Mouse (Mus musculus) right cerebral cortex, postnatal 10 days (tissue): ENCODE data around the gene Abhd15.
A peak's percentile ranks its signal among the peaks of the same experiment; 100 is the strongest.

Experiments used
- DNase-seq, 2 experiments: peaks; one replicate each; pipeline ENCODE4 v3.0.0; 2021; ENCODE audit warnings: low spot score in 2 of 2

Abhd15 gene

GRCm38 (mm10) chr11:77493512-77494343, 21.2 kb upstream of the Abhd15 start, which contains the start of gene Git1:
Git1 (plus strand) TSS chr11:77493562.
- peak; percentile 67 to 78 for DNase-seq

- no peak for DNase-seq
Measured at GRCm38 (mm10) chr11:77494344-77494676, 20.6 kb upstream of the Abhd15 start.

GRCm38 (mm10) chr11:77494782-77495181, 20.1 kb upstream of the Abhd15 start:
- no peak for DNase-seq

GRCm38 (mm10) chr11:77495507-77495906, 19.4 kb upstream of the Abhd15 start:
- DNase-seq: no peak

GRCm38 (mm10) chr11:77497341-77497756, 17.6 kb upstream of the Abhd15 start:
- peak in 1 of 2 experiments; percentile 52 for DNase-seq

GRCm38 (mm10) chr11:77497851-77498250, 17.1 kb upstream of the Abhd15 start:
- peak in 1 of 2 experiments; percentile 44 for DNase-seq

- no peak for DNase-seq
Measured at GRCm38 (mm10) chr11:77498261-77499139, 16.4 kb upstream of the Abhd15 start.

- peak in 1 of 2 experiments; percentile 58 for DNase-seq
Measured at GRCm38 (mm10) chr11:77499354-77499753, 15.6 kb upstream of the Abhd15 start.

GRCm38 (mm10) chr11:77500361-77501325, 14.3 kb upstream of the Abhd15 start:
- DNase-seq: peak; percentile 67 to 85

GRCm38 (mm10) chr11:77501392-77501791, 13.5 kb upstream of the Abhd15 start:
- peak; percentile 79 to 84 for DNase-seq

- no peak for DNase-seq
Measured at GRCm38 (mm10) chr11:77501971-77502370, 12.9 kb upstream of the Abhd15 start.

- no peak for DNase-seq
Measured at GRCm38 (mm10) chr11:77502481-77502880, 12.4 kb upstream of the Abhd15 start.

- DNase-seq: no peak
Measured at GRCm38 (mm10) chr11:77503511-77503910, 11.4 kb upstream of the Abhd15 start.

GRCm38 (mm10) chr11:77504377-77504776, 10.5 kb upstream of the Abhd15 start:
- DNase-seq: no peak

GRCm38 (mm10) chr11:77505291-77505980, 9.5 kb upstream of the Abhd15 start:
- no peak for DNase-seq

- peak; percentile 27 to 30 for DNase-seq
Measured at GRCm38 (mm10) chr11:77506273-77506672, 8.6 kb upstream of the Abhd15 start.

GRCm38 (mm10) chr11:77506941-77507340, 8.0 kb upstream of the Abhd15 start:
- peak; percentile 18 to 29 for DNase-seq

GRCm38 (mm10) chr11:77507426-77507825, 7.5 kb upstream of the Abhd15 start:
- DNase-seq: peak in 1 of 2 experiments; percentile 27

- peak; percentile 86 to 89 for DNase-seq
Measured at GRCm38 (mm10) chr11:77508068-77509021, 6.6 kb upstream of the Abhd15 start.
